Mouse (Mus musculus) NIH3T3 (cell line): ENCODE results near the gene Kif5a.
"Not testable (repeated sequence)": the region's sequence is repeated elsewhere in the genome, so short reads cannot be mapped to it uniquely, and the experiment has no call there.

Experiments
- DNase-seq: peaks from one replicate; pipeline ENCODE4 v3.0.0-alpha.2; 2012; ENCODE audit warnings: low read depth

The Kif5a gene

GRCm38 (mm10) chr10:127262548-127263398 is at the start of gene Kif5a:
Gene Kif5a (minus strand): TSS chr10:127263348.
- DNase-seq: no peak

- DNase-seq: no peak
Measured at GRCm38 (mm10) chr10:127312858-127313257, 49.7 kb upstream of the Kif5a start.

- peak; percentile 92 for DNase-seq
Measured at GRCm38 (mm10) chr10:127312356-127312676, 49.2 kb upstream of the Kif5a start.

- peak; percentile 97 for DNase-seq
Measured at GRCm38 (mm10) chr10:127311476-127312355, 48.6 kb upstream of the Kif5a start, which contains the start of gene Mars. Gene Mars (minus strand): TSS chr10:127311786.

GRCm38 (mm10) chr10:127310523-127311475 is 47.7 kb upstream of the Kif5a start:
- no peak for DNase-seq

- not testable (repeated sequence) for DNase-seq
Measured at GRCm38 (mm10) chr10:127309167-127309566, 46.0 kb upstream of the Kif5a start.

- no peak for DNase-seq
Measured at GRCm38 (mm10) chr10:127303136-127303535, 40.0 kb upstream of the Kif5a start.

- DNase-seq: no peak
Measured at GRCm38 (mm10) chr10:127300361-127300760, 37.2 kb upstream of the Kif5a start.

- no peak for DNase-seq
Measured at GRCm38 (mm10) chr10:127297015-127297871, 34.1 kb upstream of the Kif5a start.

GRCm38 (mm10) chr10:127295986-127296794 is 33.0 kb upstream of the Kif5a start:
- no peak for DNase-seq

- DNase-seq: no peak
Measured at GRCm38 (mm10) chr10:127294895-127295510, 31.9 kb upstream of the Kif5a start.

- no peak for DNase-seq
Measured at GRCm38 (mm10) chr10:127293590-127294113, 30.5 kb upstream of the Kif5a start.

GRCm38 (mm10) chr10:127292987-127293538 is 29.9 kb upstream of the Kif5a start:
- peak; percentile 64 for DNase-seq

- no peak for DNase-seq
Measured at GRCm38 (mm10) chr10:127291881-127292638, 28.9 kb upstream of the Kif5a start.

GRCm38 (mm10) chr10:127290930-127291880 is 28.1 kb upstream of the Kif5a start:
- DNase-seq: peak; percentile 79

- DNase-seq: peak; percentile 100
Measured at GRCm38 (mm10) chr10:127290307-127290929, 27.3 kb upstream of the Kif5a start.
